Mouse (Mus musculus) T-helper 1 cell (primary cell): ENCODE data around the gene Usp34.
"Not testable (repeated sequence)": the region's sequence is repeated elsewhere in the genome, so short reads cannot be mapped to it uniquely, and the experiment has no call there.

Source experiments
- in situ Hi-C: fragments of 300-600 bp; cut with MboI, MseI; formaldehyde crosslinking; loops from one replicate; pipeline ENCODE4 v1.15.1; 2025; ENCODE audit warnings: high pct_unique_total_duplicates

Gene Usp34

DNA sequence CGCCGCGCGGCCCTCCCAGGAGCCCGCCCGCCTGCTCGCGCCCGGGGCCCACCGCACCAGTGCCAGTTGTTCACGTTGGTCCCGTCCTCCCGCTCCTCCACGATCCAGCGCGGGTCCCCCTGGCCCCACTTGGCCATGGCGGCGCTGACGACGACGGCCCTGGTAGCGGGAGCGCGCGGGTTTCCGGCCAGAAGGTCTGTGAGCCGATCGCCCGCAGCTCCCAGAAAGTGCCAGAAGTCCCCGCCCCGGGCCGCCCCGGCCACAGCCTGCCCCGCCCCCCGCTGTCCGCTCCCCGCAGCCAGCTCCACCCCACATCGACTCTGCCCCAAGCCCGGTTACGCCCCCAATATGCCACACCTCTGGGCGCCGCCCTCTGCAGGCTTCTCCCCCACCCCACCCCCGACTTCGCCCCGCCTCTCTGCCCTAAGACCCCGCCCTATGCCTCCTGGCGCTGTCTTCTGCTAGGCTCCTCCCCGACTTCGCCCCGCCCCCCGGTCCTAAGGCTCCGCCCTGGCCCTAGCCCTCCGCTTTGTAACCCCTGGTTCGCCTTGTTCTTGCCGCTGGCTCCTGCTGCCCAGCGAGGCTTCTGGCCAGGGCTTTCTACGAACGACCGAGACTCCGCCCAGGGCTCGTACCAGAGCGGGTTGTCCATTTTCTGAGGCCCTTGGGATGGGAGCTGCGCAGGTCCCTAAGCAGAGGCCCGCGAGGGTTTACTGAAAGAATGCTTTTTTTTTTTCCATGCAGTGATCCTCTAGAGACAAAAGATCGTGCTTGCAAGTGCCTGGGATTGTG is 191.2 kb downstream of the Usp34 start, which contains the start of gene Ahsa2:
Ahsa2 (minus strand) TSS at position 313 of the 792 bp plus-strand sequence.
- in situ Hi-C loops = no loop called here

DNA sequence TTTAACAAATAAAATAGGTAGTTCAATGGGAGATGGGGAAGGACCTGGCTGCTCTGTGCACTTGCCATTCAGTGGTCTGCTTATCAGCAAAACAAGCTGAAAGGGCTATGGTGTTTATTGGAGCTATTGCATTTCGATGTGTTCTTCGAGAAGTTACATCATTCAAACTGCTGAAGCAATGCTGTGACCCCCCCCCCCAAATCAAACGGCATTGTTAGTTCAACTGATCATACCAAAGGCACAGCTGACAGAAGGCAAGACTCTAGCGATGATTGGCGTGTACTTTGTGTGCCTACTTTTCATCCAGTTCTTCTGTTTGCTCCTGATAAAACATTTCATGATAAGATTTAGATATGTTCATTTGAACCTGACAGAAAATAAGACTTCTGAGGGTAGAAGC is 191.9 kb downstream of the Usp34 start:
- in situ Hi-C loops = no loop called here

DNA sequence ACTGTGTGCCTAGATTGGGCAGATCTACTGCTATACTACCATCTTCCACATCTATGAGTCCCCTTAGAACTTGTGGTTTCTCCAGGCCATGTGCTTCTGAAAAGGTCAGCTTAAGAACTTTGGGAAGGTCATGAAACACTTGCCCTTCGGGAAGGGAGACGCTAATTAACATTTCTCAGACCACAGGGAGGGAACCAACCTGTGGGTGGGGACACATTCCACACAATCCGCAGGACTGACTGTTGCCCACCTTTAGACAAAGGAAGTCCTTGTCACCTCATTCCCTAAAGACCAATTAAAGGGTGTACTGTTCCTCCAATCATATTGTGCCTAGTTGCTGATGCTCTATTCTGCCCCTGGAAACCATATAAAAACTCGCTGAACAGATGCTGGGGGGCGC is 198.1 kb downstream of the Usp34 start:
- in situ Hi-C loops = not testable (repeated sequence)

DNA sequence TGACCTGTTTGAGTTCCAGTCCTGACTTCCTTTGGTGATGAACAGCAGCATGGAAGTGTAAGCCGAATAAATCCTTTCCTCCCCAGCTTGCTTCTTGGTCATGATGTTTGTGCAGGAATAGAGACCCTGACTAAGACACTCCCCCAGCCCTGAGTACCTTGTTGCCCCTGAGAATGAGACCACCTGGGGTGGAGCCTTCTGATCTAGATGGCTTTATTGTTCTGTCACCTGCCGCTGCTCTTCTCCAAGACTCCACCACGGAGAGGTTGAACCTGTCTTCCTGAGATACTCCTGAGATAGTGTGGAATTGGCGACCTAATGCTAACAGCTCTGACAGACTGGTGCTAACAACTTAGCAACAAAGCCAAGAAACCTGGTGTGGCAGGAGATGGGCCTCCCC is 208.1 kb downstream of the Usp34 start:
- in situ Hi-C loops = not testable (repeated sequence)

DNA sequence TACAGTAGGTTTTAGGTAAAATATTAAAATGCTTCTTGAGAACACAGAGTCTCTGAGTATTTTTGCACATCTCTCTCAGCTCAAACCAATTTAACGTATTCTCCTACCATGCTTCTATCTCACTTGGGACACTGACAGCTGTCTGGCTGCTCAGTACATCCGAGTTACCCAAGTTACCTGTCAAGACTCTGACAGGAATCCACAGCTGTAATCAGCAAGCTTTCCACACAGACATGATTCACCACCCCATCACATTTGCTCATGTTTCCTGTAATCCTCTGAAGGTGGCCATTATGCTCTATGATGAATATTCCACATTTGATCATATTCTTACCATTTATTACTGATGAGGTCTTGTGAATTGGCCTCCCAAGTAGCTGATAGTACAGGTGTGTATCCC is 208.6 kb downstream of the Usp34 start:
- in situ Hi-C loops = no loop called here

DNA sequence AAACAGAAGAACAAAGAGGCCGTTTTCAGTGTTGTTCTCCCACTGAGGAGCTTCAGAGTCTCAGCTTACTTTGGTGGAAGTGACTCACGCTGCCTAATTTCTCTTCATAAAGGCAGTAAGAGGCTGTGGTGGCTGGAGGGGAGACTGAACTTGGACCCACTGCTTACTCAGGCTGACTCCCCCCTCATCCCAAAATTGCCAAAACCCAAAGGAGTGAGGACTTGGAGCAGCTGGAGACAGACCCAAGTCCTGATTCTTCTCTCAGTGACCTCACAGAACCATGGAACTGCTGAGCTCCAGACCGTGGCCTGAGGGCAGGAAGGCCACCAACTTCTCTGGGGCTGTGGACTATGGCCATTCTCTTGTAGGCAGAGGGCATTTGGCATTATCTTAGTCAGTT is 212.3 kb downstream of the Usp34 start:
- in situ Hi-C loops = no loop called here

DNA sequence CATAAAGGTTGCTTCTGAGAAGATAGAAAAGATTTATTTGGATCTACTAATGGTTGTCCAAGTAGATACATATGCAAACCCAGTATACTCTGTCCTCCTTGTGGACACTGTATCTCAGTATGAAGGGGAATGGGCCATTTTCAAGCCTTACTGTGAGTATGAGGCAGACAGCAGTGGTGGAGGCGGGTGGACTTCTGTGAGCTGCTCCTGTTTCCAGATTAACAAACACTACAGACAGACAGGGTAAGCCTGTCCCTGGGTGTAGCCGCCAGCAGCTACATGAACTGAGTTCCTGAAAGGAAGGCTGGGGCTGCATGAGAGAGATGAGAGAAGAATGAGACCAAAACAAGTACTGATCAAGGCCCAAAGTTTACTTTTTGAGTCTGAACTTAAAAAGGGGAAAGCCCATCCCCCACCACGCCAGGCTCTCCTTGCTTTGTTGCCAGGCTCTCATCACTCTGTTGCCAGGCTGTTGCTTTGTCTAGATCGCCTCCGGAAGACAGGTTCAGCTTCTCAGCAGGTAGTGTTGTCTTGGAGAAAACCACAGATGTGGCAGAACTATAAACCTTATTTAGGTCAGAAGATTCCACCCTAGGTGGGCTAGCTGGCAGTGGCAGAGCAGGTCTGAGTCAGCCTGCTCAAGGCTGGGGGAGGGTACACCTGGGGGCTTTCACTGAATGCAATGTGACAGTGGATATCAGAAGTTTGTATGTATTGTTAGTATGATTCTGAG is 213.9 kb downstream of the Usp34 start, which contains the start of gene 1700093K21Rik:
1700093K21Rik (minus strand) TSS at position 683 of the 733 bp plus-strand sequence.
- in situ Hi-C loops = no loop called here

DNA sequence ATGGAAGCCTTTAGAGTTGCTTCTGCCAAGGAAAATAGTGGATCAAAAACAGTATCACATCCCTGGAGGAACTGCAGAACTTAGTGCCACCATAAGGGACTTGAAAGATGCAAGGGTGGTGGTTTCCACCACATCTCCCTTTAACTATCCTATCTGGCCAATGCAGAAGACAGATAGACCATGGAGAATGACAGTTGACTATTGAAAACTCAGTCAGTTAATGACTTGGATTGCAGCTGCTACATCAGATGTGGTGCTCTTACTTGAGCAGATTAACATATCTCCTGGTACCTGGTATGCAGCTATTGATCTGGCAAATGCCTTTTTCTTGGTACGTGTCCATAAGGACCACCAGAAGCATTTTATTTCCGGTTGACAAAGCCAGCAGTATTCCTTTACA is 230.8 kb downstream of the Usp34 start:
- in situ Hi-C loops = no loop called here
